Mouse (Mus musculus) ovary, adult 18-20 months (tissue): Measurements from ENCODE around the gene Gm44805.
A peak's percentile ranks its signal among the peaks of the same experiment; 100 is the strongest.

ENCODE experiments used
- DNase-seq: peaks from one replicate; pipeline ENCODE4 v3.0.0; 2022; ENCODE audit warnings: low spot score, mixed read lengths

Gm44805 gene

DNA sequence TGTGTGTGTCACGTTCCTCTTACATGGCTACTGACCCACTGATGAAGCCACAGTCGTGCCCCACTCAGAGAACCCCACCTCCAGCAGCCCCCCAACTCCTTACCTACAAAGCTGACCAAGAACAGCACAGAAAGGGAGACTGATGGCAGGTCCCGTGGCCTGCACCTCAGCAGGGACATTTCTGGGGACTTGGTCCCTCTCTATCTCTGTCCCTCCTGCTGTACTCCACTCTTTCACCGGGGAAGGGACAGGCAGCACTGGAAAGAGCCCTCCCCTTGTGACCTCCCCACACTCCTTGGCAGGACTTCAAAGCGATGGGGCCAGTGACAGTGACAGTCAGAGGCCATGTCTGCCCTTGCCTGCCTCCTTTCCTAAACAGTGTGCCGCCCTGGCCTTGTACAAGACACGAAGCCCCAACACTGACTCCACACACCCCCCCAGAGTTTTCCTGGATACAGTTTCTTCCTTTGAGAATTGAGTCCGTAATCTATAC is at the start of gene Gm44805, which contains the start of gene Apoc4:
Gene Gm44805 (minus strand): TSS at position 222 of the 493 bp plus-strand sequence.
Gene Apoc4 (minus strand): TSS at position 278 of the 493 bp plus-strand sequence.
- DNase-seq, result no peak

DNA sequence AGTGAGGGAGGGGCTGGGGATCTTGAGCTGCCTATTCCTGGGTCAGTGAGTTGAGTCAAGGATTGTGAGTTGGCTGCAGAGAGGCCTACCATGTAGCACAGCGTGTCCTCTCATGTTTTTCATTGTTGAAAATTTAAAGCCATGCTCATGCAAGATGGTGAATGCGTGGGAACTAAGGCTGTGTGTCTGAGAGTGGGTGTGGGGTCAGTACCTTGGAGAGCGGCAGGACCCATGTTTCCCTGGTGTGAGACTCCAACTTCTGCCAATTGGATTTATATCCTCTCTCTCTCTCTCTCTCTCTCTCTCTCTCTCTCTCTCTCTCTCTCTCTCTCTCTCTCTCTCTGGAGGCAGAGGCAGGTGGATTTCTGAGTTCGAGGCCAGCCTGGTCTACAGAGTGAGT is 45.3 kb upstream of the Gm44805 start:
- DNase-seq, result no peak

DNA sequence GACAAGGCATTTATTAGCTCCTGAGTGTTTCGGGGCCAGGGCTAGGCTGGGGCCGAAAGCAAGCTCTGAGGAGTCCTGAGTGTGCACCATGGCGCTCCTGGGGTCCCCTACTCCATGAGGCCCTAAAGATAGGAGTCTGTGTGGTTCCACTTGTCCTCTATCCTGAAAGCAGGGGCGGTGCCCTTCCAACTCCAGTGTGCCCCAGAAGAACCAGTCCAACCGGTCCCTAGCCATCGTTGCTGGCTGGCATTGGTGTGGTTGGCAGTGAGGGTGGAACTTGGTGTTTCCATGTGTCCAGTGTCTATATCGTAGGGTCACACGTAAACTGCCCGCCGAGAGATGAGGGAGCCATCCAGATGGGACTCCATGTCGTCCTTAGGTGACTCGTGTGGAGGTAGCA is 42.9 kb upstream of the Gm44805 start:
- DNase-seq, result no peak

DNA sequence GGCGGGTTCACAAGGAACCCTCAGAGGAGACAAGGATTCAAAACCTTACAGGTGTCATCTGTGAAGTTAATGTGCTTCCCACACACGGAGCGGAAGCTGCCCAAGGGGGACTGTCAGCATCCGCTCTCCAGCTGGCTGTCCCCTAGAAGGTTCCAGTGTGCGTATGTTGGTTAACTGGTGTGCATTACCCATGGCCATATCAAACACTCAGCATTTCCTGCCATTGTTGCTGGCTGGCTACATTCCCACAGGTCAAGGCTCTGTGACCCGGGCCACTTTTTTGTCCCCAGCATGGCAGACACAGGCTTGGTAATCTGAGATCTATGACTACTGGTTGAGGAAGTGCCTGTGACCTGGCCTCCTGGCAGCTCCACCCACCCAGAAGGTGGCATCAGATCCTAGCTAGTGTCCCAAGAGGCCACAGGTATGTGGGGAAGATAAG is 41.6 kb upstream of the Gm44805 start:
- no peak for DNase-seq

DNA sequence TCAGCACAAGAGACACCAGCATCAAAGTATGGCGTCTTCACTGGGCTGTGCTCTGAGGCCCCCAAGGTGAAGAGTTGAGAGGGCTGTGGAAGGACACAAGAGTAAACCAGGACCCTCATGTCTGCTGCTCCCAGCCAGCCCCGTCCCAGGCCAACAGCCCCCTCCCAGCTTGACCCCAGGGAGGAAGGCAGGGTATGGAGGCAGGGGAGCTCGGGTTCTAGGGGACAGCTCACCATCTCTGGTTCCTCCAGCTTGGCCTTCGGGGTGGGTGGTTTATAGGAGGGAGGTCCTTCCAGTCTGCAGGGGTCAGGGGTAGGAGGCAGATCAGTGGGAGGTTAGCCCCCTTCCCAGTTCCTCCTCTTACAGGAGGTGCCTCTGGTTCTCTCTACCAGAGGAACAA is 38.0 kb upstream of the Gm44805 start:
- DNase-seq, result no peak

DNA sequence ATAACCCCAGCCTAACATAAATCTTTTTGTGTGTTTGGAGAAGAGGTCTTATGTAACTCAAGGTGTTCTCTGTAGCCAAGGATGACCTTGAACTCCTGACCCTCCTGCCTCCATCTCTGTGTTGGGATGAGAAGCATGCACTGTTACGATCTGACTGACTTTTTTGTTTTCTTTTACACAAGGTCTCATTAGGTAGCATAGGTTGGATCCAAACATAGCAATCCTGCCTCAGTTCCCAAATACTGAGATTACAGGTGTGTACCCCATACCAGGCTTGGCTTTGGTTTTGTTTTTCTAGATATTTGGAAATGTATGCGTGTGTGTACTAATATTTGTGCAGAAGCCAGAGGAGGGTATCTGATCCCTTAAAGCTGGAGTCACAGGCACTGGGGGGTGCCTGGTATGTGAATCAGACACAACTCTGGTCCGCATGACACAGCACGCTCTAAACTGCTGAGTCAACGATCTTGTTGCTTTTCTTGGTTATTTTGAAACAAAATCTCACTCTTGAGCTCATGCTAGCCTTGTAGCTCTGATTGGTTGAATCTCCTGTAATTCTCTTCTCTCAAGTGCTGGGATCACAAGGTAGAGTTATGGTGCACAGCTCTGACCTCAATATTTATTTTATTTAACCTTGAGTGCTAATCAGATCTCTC is 37.2 kb upstream of the Gm44805 start:
- no peak for DNase-seq

DNA sequence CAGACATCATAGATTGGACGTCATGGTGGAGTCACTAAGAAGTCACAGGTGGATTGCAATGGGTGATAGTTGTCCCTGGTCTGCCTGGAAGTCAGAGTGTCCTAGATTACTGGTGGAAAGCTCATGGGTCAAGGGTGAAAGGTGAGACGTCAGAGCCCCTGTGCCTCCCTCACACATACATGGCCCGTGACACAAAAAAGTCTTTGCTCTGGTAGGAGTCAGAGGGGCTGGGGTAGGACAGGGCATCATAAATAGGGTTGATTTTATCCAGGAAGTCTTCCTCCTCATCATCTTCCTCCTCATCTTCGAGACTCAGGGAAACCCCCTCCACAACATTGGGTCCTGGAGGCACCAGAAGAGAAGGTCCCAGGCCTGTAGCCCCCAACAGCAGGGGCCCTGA is 36.1 kb upstream of the Gm44805 start:
- DNase-seq, result no peak

DNA sequence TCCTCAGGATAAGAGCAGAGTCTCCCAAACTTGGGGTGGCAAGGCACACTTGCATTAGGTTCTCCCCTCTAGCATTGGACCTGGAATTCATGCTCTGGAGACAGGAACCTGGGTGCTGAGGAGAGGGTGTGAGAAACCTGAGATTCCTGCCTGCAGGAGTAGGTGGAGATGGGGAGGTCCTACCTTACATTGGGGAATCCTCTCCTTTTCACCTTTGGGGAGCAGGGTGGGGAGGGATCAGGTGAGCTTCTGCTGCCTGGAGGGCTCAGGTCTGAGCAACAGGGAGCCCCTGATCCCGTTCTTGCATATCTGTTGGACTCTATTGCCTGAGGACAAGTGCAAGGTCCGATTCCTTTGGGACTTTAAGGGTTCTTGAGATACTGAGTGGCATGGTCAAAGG is 35.6 kb upstream of the Gm44805 start:
- no peak for DNase-seq

DNA sequence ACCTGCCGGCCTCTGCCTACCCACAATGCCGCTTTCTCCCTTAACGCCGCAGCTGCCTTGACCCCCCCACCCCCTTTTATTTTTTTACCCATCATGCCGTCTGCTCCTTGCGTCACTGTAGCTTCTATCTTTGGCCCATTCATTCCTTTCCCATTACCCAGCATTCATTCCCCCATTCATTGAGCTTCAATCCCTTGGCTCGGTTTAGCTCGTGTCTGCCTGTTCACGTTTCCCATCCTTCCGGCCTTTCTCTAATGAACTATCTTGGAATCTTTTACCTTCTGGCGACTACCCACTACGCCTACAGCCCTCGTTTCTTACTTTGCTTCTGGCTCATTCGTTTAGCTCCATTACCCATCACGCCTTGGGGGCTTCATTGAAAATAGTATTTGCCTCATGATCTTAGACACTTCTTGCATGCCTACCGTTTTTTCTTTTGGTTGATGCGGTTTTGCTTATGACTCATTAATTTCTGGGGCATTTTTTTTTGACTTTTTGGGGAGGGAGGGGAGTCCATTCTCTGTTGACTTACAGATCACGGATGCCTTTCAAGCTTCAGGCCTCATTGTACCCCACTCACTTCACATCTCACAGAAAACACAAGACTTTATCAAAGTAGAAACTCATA is 34.9 kb upstream of the Gm44805 start:
- no peak for DNase-seq

DNA sequence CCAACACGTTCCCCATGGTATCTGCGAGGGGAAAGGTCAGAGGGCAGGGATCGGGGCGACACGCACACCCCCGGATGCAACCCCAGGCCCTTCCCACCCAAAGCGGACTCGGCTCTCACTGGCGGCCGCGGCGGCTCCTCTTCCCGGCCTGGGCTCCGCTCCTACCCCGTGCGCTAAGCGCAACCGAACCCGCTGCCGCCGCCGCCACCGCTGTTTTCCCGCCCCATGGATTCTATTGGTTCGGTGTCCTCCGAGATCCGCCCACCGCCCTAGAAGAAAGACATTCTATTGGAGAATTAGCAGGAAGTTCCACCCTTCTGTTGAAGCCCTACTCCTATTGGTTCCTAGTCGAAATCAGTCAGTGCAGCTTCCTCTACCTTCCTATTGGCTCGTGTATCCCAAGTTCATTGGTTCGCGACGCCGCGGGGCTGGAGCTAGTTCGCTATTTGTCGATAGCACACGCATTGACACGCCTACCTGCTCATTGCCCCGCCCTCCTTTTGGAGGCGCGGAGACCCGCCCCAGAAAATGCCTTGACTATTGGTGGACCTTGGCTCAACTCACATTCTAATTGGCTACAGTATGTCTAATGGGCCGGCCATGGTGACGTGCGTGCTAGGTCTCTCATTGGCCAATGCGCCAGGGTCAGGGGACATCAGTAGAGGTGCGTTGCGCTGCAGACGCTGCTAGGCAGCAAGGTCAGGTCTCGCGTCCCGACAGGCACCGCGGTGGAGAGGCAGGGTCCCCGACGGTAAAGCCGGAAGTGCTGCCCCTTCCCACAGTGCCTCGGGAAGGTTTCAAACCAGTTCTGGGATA is 34.2 kb upstream of the Gm44805 start, which contains the start of gene Tomm40:
Gene Tomm40 (minus strand): TSS at position 200 of the 816 bp plus-strand sequence.
- peak; percentile 100 for DNase-seq

DNA sequence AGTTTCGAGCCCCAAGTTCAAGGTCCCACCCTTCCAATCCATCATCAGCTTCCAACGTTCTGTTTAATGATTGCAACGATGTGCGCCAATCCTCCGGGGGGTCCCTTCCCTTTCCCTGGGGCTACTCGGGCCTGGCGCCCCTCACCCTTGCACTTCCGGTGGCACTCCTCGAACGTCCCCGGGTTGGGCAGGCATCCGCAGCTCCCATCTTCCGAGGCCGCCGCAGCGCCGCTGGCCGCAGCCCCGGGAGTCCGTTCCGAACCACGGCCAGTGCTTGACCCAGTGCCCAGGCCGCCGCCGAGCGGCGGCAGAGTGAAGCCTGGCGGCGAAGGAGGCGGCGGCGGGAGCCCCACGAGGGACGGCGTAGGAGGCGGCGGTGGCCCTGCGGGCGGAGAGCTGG is 33.6 kb upstream of the Gm44805 start:
- no peak for DNase-seq

DNA sequence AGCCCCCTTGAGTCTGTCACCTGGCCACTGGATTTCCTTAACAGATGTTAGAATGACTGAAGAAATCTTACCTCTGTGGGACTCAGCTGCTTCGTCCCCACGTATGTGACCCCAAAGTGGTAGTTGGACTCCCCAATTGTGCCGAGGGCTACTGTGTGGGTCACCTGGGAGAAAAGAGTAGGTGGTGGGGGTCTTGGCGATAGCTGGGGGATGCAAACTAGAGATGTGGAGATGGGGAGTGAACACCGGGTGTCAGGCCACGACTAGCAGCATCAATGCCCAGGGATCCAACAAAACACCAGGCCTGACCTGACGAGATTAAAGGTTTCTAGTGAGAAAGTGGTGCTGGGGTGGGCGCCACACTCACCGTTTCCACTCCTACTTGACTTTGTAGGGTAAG is 32.4 kb upstream of the Gm44805 start:
- DNase-seq, result no peak

DNA sequence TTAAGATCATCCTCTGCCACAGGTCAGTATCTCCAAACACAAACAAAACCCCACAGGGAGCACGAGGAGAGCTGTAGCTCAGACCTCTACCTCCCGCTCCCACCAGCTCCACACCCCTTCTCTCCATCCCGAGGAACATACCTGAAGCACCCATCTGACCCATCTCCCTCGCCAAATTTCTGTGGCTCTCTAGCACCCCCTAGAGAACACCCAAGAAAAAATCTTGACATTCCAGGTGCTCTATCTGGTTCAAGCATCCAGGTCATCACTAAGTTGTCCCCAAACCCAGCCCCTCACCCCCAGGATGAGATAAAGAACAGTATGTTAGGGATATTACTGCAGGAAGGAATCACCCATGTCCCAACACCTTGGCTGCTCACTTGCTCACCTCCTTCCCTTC is 32.0 kb upstream of the Gm44805 start:
- DNase-seq, result no peak

DNA sequence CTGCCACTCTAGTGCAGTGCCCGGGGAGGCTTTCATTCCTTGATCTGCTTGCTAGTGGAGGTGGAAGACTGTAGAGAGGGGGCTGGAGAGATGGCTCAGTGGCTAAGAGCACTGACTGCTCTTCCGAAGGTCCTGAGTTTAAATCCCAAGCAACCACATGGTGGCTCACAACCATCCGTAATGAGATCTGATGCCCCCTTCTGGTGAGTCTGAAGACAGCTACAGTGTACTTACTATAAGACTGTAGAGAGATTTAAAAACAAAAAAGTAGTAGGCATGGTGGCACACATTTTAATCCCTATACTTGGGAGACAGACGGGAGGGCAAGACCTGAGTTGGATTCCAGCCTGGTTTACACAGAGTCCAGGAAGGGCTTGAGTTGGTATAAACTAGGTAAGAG is 31.2 kb upstream of the Gm44805 start:
- no peak for DNase-seq

DNA sequence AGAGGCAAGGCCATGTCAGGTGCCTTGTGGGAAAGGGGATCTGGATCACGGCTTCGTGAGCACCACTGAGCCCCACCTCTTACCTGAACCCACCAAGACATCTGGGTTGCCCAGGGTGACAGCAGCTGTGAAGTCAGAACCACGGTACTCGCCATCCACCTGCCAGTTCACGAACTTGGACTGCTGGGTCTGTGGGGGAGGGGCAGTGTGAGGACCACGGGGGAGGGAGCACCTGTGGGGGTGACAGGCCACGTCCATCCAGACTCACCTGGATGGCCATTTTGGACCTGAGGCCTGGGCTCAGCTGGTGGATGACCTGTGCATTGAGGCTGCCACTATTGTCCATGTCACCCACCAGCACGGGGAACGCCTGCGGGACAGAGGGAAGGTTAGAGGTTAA is 29.4 kb upstream of the Gm44805 start:
- DNase-seq, result no peak

DNA sequence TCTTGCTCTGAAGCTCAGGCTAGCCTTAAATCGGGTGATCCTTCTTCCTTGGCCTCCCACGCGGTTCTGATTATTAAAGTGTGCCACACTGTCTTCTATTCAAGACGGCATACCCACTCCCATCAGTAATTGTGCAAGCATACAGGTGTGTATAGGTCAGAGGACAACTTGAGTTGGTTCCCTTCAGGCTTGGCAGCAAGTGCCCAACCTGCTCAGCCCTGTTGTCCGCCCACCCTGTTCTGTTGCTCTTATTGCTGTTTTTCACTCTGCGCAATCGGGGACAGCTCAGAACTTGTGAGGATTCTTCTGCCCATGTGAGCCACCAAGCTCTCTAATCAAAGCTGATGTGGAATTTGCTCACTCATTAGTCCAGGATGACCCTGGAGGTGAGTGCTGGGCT is 24.0 kb upstream of the Gm44805 start:
- DNase-seq, result no peak

DNA sequence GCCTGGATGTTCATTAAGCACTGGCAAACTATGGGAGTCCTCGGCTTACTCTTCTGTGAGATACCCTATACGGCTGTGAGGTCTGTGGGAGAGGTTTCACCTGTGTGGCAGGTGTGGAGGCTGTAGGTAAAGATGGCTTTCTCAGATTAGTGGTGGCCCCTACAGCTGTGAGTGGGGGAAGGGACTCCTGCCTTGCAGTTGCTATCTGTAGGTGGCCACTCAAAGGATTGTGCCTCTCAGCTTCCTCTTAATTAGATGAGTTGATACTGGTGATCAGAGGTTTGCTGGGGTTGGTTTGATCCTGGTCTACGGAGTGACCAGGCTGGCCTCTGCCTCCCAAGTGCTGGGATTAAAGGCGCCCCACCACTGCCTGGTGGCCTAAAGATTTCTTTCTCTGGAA is 23.3 kb upstream of the Gm44805 start:
- DNase-seq, result no peak

DNA sequence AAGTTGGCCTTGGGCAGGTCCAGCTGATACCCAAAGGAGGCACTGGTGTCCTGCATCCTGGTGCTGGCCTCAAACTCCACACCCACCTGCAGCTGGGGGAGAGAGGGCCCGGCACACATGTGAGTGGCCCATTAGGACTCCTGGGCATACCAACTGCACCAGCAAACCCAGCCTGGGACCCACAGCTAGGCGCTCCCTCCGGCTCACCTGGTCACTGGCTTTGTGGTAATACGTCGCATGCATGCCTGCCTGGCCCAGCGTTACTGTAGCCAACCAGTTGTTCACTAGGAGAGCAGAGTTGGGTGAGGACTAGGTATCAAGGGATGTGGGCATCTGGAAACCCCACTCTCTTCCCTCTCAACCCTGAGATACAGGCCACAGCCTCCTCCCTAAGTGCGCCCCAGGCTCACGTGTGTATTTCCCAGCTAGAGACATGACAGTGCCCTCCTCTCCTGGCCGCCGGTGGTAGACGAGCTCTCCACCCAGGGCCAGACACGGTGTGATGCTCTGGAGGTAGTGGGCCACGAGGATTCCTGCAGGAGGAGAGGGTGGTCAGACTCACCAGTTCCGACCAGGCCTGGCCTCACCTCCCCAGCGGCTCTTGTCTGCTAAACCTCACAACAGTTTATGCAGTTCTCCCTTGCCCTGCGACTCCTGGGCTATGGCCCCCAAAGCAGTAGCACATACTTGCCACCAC is 21.8 kb upstream of the Gm44805 start:
- DNase-seq, result no peak

DNA sequence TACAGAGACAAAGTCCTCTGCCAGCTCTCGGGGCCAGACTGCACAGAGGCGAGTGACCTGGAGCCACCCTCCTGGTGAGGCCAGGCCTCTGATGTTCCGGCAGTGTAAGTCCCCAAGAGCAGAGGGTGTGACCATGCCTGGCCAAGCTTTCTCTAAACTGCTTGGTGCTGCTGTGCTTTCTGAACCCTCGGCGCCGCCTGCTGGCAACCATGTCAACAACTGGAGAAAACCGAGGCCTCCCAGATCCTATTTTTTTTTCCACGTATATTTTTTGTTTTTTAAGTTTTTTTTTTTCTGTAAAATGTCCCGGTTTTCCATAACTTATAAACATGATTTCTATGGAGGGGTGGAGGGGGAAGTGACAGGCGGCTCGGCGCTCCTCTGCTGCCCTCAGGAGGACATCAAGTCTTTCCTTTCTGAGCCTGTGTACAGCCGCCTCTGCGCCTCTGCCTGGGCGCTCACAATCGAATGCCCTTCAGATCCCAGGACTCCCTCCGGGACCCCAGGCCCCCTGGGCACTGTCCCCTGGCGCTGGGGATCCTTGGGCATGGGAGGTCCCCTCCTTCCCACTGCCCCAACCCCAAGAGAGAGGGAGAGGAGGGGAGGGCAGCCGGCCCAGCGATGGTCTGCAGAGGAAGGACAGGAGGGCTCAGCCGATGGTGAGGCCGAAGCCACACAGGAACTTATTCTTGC is 20.0 kb upstream of the Gm44805 start:
- DNase-seq, result no peak

DNA sequence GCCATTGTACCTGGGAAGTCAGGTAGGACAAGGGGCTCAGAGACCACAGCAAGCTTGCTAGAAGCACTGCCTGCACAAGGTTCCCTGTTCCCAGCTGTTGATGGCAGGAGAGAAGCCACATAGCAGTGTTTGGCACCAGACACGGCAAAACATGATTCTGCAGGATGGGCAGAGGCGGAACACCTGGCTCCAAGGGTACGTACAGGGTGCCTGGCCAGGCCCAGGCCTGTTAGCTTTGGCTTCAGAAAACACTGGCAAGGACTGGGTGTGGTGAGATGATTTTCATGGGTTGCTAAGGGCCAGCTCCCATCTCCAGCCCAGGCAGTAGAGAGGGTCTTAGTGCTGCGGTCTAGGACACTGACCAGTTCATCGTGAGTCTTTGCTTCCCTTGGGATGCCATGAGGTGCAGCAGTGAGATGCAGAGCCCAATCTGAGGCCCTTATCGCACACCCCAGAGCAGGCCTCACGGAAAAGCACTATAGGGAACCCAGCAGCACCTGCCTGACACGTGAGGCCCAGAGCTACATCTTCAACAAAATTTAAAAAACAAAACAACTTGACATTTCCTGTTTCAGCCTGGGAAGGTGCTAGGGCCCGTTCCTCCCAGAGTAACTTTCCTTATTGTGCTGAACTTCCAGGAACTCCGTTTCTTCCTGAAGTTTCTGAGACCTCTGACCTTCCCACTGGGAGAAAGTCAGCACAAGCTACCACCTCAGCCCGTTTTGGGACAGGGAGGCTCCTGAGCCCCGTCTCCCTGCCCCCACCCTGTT is 19.3 kb upstream of the Gm44805 start:
- DNase-seq, result no peak

DNA sequence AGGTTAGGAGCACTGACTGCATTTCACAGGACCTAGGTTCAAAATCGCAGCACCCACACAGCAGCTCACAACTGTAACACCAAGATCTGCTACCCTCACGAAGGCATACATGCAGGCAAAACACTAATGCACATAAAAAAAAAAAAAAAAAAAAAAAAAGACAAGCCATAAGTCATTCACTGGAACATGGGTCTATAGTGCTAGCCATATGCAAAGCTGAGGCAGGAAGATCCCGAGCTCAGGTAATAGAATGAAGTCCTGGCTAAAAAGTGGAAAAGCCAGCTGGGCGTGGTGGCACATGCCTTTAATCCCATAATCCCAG is 18.6 kb upstream of the Gm44805 start:
- DNase-seq, result no peak
